Mouse (Mus musculus) heart, embryonic 11.5 days (tissue): ENCODE data around the gene Usp48. TPM values are rescaled to one million over a fixed set of nuclear protein-coding genes. Genes with fewer than 3 reads are reported as not detected.

Experiments used
- ATAC-seq: fragments of 200-750 bp; cut with Nextera tagmentation; replicated peaks from 2 replicates; pipeline ENCODE4 v1.8.0; 2017; ENCODE audit warnings: moderate library complexity; ENCODE audit not compliant: insufficient number of reproducible peaks, low FRiP score, low TSS enrichment
- H3K27ac ChIP-seq: fragments of 300-500 bp; sonication (generic); 2 replicates; pipeline ENCODE4 v1.5.1; 2014; ENCODE audit warnings: mild to moderate bottlenecking, low read depth, low read length
- H3K27me3 ChIP-seq: fragments of 300-500 bp; sonication (generic); 2 replicates; pipeline ENCODE4 v1.6.1; 2014; ENCODE audit warnings: mild to moderate bottlenecking, low read length, mixed read lengths; ENCODE audit not compliant: control insufficient read depth, insufficient read depth
- H3K36me3 ChIP-seq: fragments of 300-500 bp; sonication (generic); 2 replicates; pipeline ENCODE4 v1.6.1; 2014; ENCODE audit warnings: mild to moderate bottlenecking, low read length, moderate library complexity, mixed read lengths; ENCODE audit not compliant: control insufficient read depth, insufficient read depth
- H3K4me1 ChIP-seq: fragments of 300-500 bp; sonication (generic); 2 replicates; pipeline ENCODE4 v1.6.1; 2014; ENCODE audit warnings: low read length; ENCODE audit not compliant: control insufficient read depth, insufficient read depth
- H3K4me2 ChIP-seq: fragments of 300-500 bp; sonication (generic); 2 replicates; pipeline ENCODE4 v1.6.1; 2014; ENCODE audit warnings: mild to moderate bottlenecking, moderate library complexity
- H3K4me3 ChIP-seq: fragments of 300-500 bp; sonication (generic); 2 replicates; pipeline ENCODE4 v1.5.1; 2014; ENCODE audit warnings: low read depth, low read length
- H3K9ac ChIP-seq: fragments of 300-500 bp; sonication (generic); 2 replicates; pipeline ENCODE4 v1.6.1; 2014; ENCODE audit warnings: mild to moderate bottlenecking, low read depth, low read length, moderate library complexity
- H3K9me3 ChIP-seq: fragments of 300-500 bp; sonication (generic); replicated peaks from 2 replicates; pipeline ENCODE4 v1.6.1; 2016; ENCODE audit warnings: low read length; ENCODE audit not compliant: control insufficient read depth
- WGBS: fragments of 180-500 bp; shearing (Covaris S2); extraction: QIAGEN DNeasy Blood & Tissue Kit; methylation state at CpG from one replicate; pipeline ENCODE4 v1.1.7; 2014; ENCODE audit not compliant: insufficient replicate concordance; 5-methylcytosine and 5-hydroxymethylcytosine counted together
- polyA plus RNA-seq: library from polyadenylated mRNA; unstranded; fragments of >200 nt; fragmentation: Nextera tagmentation; extraction: Ambion mirVana; gene quantifications from 2 replicates; pipeline ENCODE4 v1.2.1, GENCODE M21; 2014

The Usp48 gene
- polyA plus RNA-seq, 1 experiment from 2014 or later = 50.1 TPM

- no peak overlapping the region for H3K27ac ChIP-seq
- 74% methylated on average over 5 of the region's 5 CpGs for WGBS
- peaks cover 42% of the 10 kb centered on the region for H3K27me3 ChIP-seq
- ATAC-seq = no peak
- no peak overlapping the region for H3K9ac ChIP-seq
- no peaks in the 10 kb centered on the region for H3K36me3 ChIP-seq
- H3K4me3 ChIP-seq = no peak overlapping the region
- no peaks in the 10 kb centered on the region for H3K9me3 ChIP-seq
- peaks cover 11% of the 10 kb centered on the region for H3K4me1 ChIP-seq
- no peak overlapping the region for H3K4me2 ChIP-seq
These were observed 111.8 kb downstream of the Usp48 start for GRCm38 (mm10) chr4:137705379-137705778.

DNA sequence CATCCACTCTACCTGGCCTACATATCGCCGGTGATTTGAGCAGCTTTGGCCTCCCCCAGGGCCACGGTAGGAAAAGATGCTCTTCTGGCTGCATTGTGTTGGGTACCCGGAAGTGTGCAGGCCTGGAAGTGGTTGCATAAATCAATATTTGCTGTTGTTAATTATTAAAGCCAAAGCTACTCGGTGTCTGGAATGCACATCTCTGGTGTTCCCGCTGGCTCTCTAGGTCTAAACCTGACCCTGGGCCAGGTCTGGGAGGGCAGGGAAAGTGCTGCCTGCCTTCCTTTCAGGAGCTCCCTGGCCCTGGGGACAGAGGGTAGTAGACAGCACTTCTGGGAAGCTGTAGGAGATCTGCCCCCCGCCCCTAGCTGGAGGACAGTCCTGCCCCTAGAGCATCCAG, 113.0 kb downstream of the Usp48 start:
- no peak overlapping the region for H3K27ac ChIP-seq
- no peaks in the 10 kb centered on the region for H3K9me3 ChIP-seq
- 74% methylated on average over 7 of the region's 7 CpGs for WGBS
- ATAC-seq = no peak
- H3K36me3 ChIP-seq = no peaks in the 10 kb centered on the region
- H3K27me3 ChIP-seq = peaks cover 46% of the 10 kb centered on the region
- peaks cover 11% of the 10 kb centered on the region for H3K4me1 ChIP-seq
- no peak overlapping the region for H3K4me3 ChIP-seq
- peak overlapping the region; percentile 89 for H3K4me2 ChIP-seq
- no peak overlapping the region for H3K9ac ChIP-seq

- Histone ChIP-seq H3K9ac (peak overlapping the region; percentile 61), H3K4me2 (peak overlapping the region; percentile 89), H3K27me3 (peaks cover 52% of the 10 kb centered on the region), H3K36me3 (no peaks in the 10 kb centered on the region), H3K4me1 (peaks cover 11% of the 10 kb centered on the region), H3K4me3 (peak overlapping the region; percentile 58), H3K27ac (no peak overlapping the region), H3K9me3 (no peaks in the 10 kb centered on the region)
- peak; percentile 84 for ATAC-seq
- WGBS = 3% methylated on average over 45 of the region's 52 CpGs
These were observed 113.8 kb downstream of the Usp48 start for GRCm38 (mm10) chr4:137707216-137707990.

Other genes with a start within 250 kb of the Usp48 start
- gene Cdc42, start 236.0 kb upstream of the Usp48 start, polyA plus RNA-seq = 525 and 599 TPM in 2 replicates
- not detected in 2 replicates for gene Cela3a, start 184.0 kb upstream of the Usp48 start, polyA plus RNA-seq
- not detected in 2 replicates for gene Cela3b, start 163.2 kb upstream of the Usp48 start, polyA plus RNA-seq
- gene 1700013G24Rik, start 140.5 kb upstream of the Usp48 start, polyA plus RNA-seq = not detected in 2 replicates
- gene Hspg2, start 125.0 kb upstream of the Usp48 start, polyA plus RNA-seq = 55.5 and 56.4 TPM in 2 replicates
- not detected in 2 replicates for gene Ldlrad2, start 19.2 kb upstream of the Usp48 start, polyA plus RNA-seq
- gene Rap1gap, start 71.0 kb downstream of the Usp48 start, polyA plus RNA-seq = 3.3 and 5.1 TPM in 2 replicates
- 0.86 and 1.2 TPM in 2 replicates for gene Alpl, start 202.6 kb downstream of the Usp48 start, polyA plus RNA-seq